Mouse (Mus musculus): ENCODE results near the gene Armc3. TPM values are rescaled to one million over a fixed set of nuclear protein-coding genes. Genes with fewer than 3 reads are reported as not detected.

Armc3 gene
- total and polyA plus RNA-seq, 2 experiments from 2014 or later: 0.07 TPM; not detected in 1

- no peaks in the 10 kb centered on the region for H3K4me1 ChIP-seq (ENCODE audit: control insufficient read depth, insufficient read depth)
- WGBS: 65% methylated on average over 4 of the region's 4 CpGs
- no peak for ATAC-seq (ENCODE audit: insufficient read depth, low read depth)
Measured at GRCm38 (mm10) chr2:19318499-19318898, 119.4 kb downstream of the Armc3 start.

DNA sequence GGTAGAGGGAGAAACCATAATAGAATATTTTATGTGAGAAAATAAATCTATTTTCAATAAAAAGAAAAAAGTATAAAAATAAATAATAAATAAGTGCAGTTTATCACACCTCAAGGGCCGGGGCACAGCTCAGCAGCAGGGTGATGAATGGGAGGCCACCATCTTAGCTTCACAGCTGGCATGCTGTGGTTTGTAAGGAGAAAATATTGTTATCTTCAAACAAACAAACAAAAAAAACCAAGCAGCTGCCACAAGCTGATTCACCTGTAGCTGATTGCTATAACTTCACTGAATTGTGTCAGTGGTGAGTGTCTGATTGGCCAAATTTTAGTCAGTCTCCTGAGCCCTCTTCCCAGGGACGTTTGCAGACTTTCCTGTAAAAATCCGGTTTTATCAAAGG lies 120.2 kb downstream of the Armc3 start:
- ATAC-seq (ENCODE audit: insufficient read depth, low read depth) (no peak), DNase-seq (ENCODE audit: low spot score) (no peak)
- no peak overlapping the region for H3K4me2 ChIP-seq (ENCODE audit: low read depth, low read length)
- no peak for TF ChIP-seq CTCF (IDR thresholded peaks at IDR 0.05; ENCODE audit: low read depth)
- TF ChIP-seq EP300 (IDR thresholded peaks at IDR 0.05; ENCODE audit: low read depth): no peak
- H3K4me3 ChIP-seq (ENCODE audit: low read depth, low read length): no peak overlapping the region
- H3K9ac ChIP-seq (replicated peaks; ENCODE audit: low read depth, low read length): no peak overlapping the region
- no peaks in the 10 kb centered on the region for H3K4me1 ChIP-seq (ENCODE audit: control insufficient read depth, insufficient read depth)
- 68% methylated on average over 3 of the region's 3 CpGs for WGBS
- H3K9me3 ChIP-seq (replicated peaks; ENCODE audit: control insufficient read depth, low read length): peaks cover 3% of the 10 kb centered on the region; the same call in 1 of the 2 replicates
- no peaks in the 10 kb centered on the region for H3K27me3 ChIP-seq (ENCODE audit: control insufficient read depth, insufficient read depth, low read length)
- H3K27ac ChIP-seq (ENCODE audit: low read depth): no peak overlapping the region
- no peaks in the 10 kb centered on the region for H3K36me3 ChIP-seq (replicated peaks; ENCODE audit: control insufficient read depth, insufficient read depth, low read length)

More at GRCm38 (mm10) chr2:19318499-19318898, 119.4 kb downstream of the Armc3 start:
- no peak overlapping the region for H3K9ac ChIP-seq (replicated peaks; ENCODE audit: low read depth, low read length)
- H3K4me2 ChIP-seq (ENCODE audit: low read depth, low read length): no peak overlapping the region
- H3K4me3 ChIP-seq (ENCODE audit: low read depth, low read length): no peak overlapping the region
- H3K36me3 ChIP-seq (replicated peaks; ENCODE audit: control insufficient read depth, insufficient read depth, low read length): no peaks in the 10 kb centered on the region
- TF ChIP-seq CTCF (IDR thresholded peaks at IDR 0.05; ENCODE audit: low read depth): no peak
- TF ChIP-seq EP300 (IDR thresholded peaks at IDR 0.05; ENCODE audit: low read depth): no peak
- peaks cover 3% of the 10 kb centered on the region; the same call in 1 of the 2 replicates for H3K9me3 ChIP-seq (replicated peaks; ENCODE audit: control insufficient read depth, low read length)
- H3K27me3 ChIP-seq (ENCODE audit: control insufficient read depth, insufficient read depth, low read length): no peaks in the 10 kb centered on the region
- DNase-seq (ENCODE audit: low spot score): no peak
- no peak overlapping the region for H3K27ac ChIP-seq (ENCODE audit: low read depth)

DNA sequence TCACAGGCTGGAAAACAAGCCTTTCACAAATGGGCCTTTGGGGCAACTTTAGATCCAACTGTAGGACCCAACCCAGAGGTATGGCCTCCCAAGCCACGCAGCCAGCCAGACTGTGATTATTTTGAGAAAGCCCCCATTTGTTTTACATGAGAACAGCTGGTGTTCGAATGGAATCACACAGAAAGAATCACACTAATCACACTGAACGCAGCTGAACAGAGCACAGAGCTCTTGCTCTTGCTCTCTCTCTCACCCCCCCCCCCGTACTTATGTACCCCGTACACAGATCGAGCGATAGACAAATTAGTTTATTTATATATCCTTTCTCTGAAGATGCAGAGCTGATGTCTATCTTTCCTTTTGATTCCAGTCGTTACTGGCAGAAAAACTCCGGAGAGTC lies 123.3 kb downstream of the Armc3 start:
- no peak overlapping the region for H3K4me3 ChIP-seq (ENCODE audit: low read depth, low read length)
- WGBS: 81% methylated on average over 9 of the region's 9 CpGs
- no peak overlapping the region for H3K4me2 ChIP-seq (ENCODE audit: low read depth, low read length)
- no peak for TF ChIP-seq EP300 (IDR thresholded peaks at IDR 0.05; ENCODE audit: low read depth)
- TF ChIP-seq CTCF (IDR thresholded peaks at IDR 0.05; ENCODE audit: low read depth): no peak
- no peak overlapping the region for H3K9ac ChIP-seq (replicated peaks; ENCODE audit: low read depth, low read length)
- DNase-seq (ENCODE audit: low spot score): no peak
- no peaks in the 10 kb centered on the region for H3K4me1 ChIP-seq (ENCODE audit: control insufficient read depth, insufficient read depth)
- no peak for ATAC-seq (ENCODE audit: insufficient read depth, low read depth)
- H3K9me3 ChIP-seq (replicated peaks; ENCODE audit: control insufficient read depth, low read length): no peaks in the 10 kb centered on the region
- H3K27me3 ChIP-seq (ENCODE audit: control insufficient read depth, insufficient read depth, low read length): no peaks in the 10 kb centered on the region
- H3K36me3 ChIP-seq (replicated peaks; ENCODE audit: control insufficient read depth, insufficient read depth, low read length): no peaks in the 10 kb centered on the region
- no peak overlapping the region for H3K27ac ChIP-seq (ENCODE audit: low read depth)

- Histone ChIP-seq H3K9me3 (replicated peaks; ENCODE audit: control insufficient read depth, low read length) (no peaks in the 10 kb centered on the region), H3K36me3 (replicated peaks; ENCODE audit: control insufficient read depth, insufficient read depth, low read length) (no peaks in the 10 kb centered on the region), H3K9ac (replicated peaks; ENCODE audit: low read depth, low read length) (no peak overlapping the region), H3K4me3 (ENCODE audit: low read depth, low read length) (no peak overlapping the region), H3K27me3 (ENCODE audit: control insufficient read depth, insufficient read depth, low read length) (no peaks in the 10 kb centered on the region), H3K27ac (ENCODE audit: low read depth) (no peak overlapping the region), H3K4me1 (ENCODE audit: control insufficient read depth, insufficient read depth) (no peaks in the 10 kb centered on the region), H3K4me2 (ENCODE audit: low read depth, low read length) (no peak overlapping the region)
- WGBS: 77% methylated on average over 1 of the region's 1 CpGs
- ATAC-seq (ENCODE audit: insufficient read depth, low read depth): no peak
- no peak for TF ChIP-seq CTCF (IDR thresholded peaks at IDR 0.05; ENCODE audit: low read depth)
- TF ChIP-seq EP300 (IDR thresholded peaks at IDR 0.05; ENCODE audit: low read depth): no peak
- no peak for DNase-seq (ENCODE audit: low spot score)
Measured at GRCm38 (mm10) chr2:19326376-19326775, 127.3 kb downstream of the Armc3 start.

- 79% methylated on average over 4 of the region's 4 CpGs for WGBS
- ATAC-seq (ENCODE audit: insufficient read depth, low read depth): no peak
- Histone ChIP-seq H3K27me3 (ENCODE audit: control insufficient read depth, insufficient read depth, low read length) (no peaks in the 10 kb centered on the region), H3K4me3 (ENCODE audit: low read depth, low read length) (no peak overlapping the region), H3K27ac (ENCODE audit: low read depth) (no peak overlapping the region), H3K4me1 (ENCODE audit: control insufficient read depth, insufficient read depth) (no peaks in the 10 kb centered on the region), H3K9me3 (replicated peaks; ENCODE audit: control insufficient read depth, low read length) (no peaks in the 10 kb centered on the region), H3K4me2 (ENCODE audit: low read depth, low read length) (no peak overlapping the region), H3K9ac (replicated peaks; ENCODE audit: low read depth, low read length) (no peak overlapping the region), H3K36me3 (replicated peaks; ENCODE audit: control insufficient read depth, insufficient read depth, low read length) (no peaks in the 10 kb centered on the region)
- no peak for DNase-seq (ENCODE audit: low spot score)
- TF ChIP-seq CTCF (IDR thresholded peaks at IDR 0.05; ENCODE audit: low read depth) (no peak), EP300 (IDR thresholded peaks at IDR 0.05; ENCODE audit: low read depth) (no peak)
Measured at GRCm38 (mm10) chr2:19327811-19328210, 128.7 kb downstream of the Armc3 start.
